Mouse (Mus musculus) heart, embryonic 10.5 days (tissue): ENCODE data around the gene Plb1. TPM values are rescaled to one million over a fixed set of nuclear protein-coding genes. Genes with fewer than 3 reads are reported as not detected.

Source experiments
- DNase-seq: peaks from one replicate; pipeline ENCODE4 v3.0.0-alpha.2; 2017; ENCODE audit warnings: low spot score
- H3K27ac ChIP-seq: fragments of 300-500 bp; sonication (generic); 2 replicates; pipeline ENCODE4 v1.5.1; 2016; ENCODE audit warnings: mild to moderate bottlenecking
- H3K27me3 ChIP-seq: fragments of 300-500 bp; sonication (generic); 2 replicates; pipeline ENCODE4 v1.6.1; 2016; ENCODE audit warnings: mild to moderate bottlenecking; ENCODE audit not compliant: poor library complexity, insufficient read depth, severe bottlenecking
- H3K36me3 ChIP-seq: fragments of 300-500 bp; sonication (generic); 2 replicates; pipeline ENCODE4 v1.6.1; 2016; ENCODE audit warnings: mild to moderate bottlenecking, moderate library complexity
- H3K4me1 ChIP-seq: fragments of 300-500 bp; sonication (generic); 2 replicates; pipeline ENCODE4 v1.6.1; 2016; ENCODE audit warnings: mild to moderate bottlenecking
- H3K4me3 ChIP-seq: fragments of 300-500 bp; sonication (generic); 2 replicates; pipeline ENCODE4 v1.5.1; 2016; ENCODE audit warnings: mild to moderate bottlenecking, moderate library complexity
- H3K9me3 ChIP-seq: fragments of 300-500 bp; sonication (generic); 2 replicates; pipeline ENCODE4 v1.6.1; 2016; ENCODE audit warnings: mild to moderate bottlenecking, moderate library complexity
- WGBS: fragments of 180-500 bp; shearing (Covaris S2); methylation state at CpG from one replicate; pipeline ENCODE4 v1.1.7; 2016; 5-methylcytosine and 5-hydroxymethylcytosine counted together
- polyA plus RNA-seq: library from polyadenylated mRNA; unstranded; fragments of >200 nt; fragmentation: Nextera tagmentation; extraction: Ambion mirVana; gene quantifications from 2 replicates; pipeline ENCODE4 v1.2.1, GENCODE M21; 2016

Plb1 gene
- polyA plus RNA-seq, 1 experiment from 2014 or later: 1.2 TPM

DNA sequence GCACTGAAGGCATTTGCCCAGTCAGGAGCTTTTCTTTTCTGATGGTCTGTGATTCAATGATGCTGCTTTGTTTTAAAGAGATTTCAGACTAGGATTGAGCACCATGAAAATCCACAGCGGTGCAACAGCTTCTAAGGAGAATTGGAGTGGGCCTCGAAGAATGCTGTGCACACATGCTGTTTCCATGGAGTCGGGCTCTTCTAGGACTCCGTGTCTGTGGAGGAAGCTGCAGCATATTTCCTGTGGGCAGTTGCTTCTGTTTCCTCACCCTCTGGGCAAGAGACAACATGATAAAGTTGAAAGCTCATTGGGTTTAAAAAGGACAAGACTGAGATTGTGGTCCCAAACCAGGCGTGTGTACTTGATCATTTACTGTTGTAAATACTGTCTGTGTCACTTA is 157.8 kb downstream of the Plb1 start:
- DNase-seq: no peak
- no peaks in the 10 kb centered on the region for H3K9me3 ChIP-seq
- 72% methylated on average over 5 of the region's 5 CpGs for WGBS
- peaks cover 32% of the 10 kb centered on the region for H3K4me1 ChIP-seq
- H3K27me3 ChIP-seq: no peaks in the 10 kb centered on the region
- no peak overlapping the region for H3K27ac ChIP-seq
- no peaks in the 10 kb centered on the region for H3K36me3 ChIP-seq
- no peak overlapping the region for H3K4me3 ChIP-seq

DNA sequence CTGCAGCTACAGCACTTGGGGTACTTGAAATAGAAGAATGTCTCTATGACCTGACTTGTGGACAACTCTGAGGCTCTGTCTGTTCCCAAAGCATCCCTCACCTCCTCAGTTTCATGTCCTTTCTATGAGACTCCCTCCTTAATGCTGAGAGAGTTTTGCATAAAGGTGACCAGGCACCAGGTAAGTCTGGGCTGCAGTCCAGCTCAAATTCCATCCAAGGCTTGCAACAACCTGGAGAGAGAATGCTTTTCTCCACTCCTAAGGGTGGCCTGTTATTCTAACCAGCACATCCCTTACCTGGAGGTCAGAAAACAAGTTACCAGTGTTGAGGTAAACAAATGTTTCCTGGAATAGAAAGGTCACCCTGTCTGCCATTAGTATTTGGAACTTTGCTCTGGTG is 159.8 kb downstream of the Plb1 start:
- H3K9me3 ChIP-seq: no peaks in the 10 kb centered on the region
- H3K4me1 ChIP-seq: peaks cover 26% of the 10 kb centered on the region
- no peaks in the 10 kb centered on the region for H3K36me3 ChIP-seq
- no peak for DNase-seq
- H3K27me3 ChIP-seq: no peaks in the 10 kb centered on the region
- H3K4me3 ChIP-seq: no peak overlapping the region
- H3K27ac ChIP-seq: no peak overlapping the region

- H3K36me3 ChIP-seq: no peaks in the 10 kb centered on the region
- DNase-seq: no peak
- no peaks in the 10 kb centered on the region for H3K27me3 ChIP-seq
- H3K9me3 ChIP-seq: no peaks in the 10 kb centered on the region
- 50% methylated on average over 3 of the region's 3 CpGs for WGBS
- no peak overlapping the region for H3K27ac ChIP-seq
- no peak overlapping the region for H3K4me3 ChIP-seq
- H3K4me1 ChIP-seq: peaks cover 37% of the 10 kb centered on the region
Measured at GRCm38 (mm10) chr5:32394586-32394985, 162.1 kb downstream of the Plb1 start.

DNA sequence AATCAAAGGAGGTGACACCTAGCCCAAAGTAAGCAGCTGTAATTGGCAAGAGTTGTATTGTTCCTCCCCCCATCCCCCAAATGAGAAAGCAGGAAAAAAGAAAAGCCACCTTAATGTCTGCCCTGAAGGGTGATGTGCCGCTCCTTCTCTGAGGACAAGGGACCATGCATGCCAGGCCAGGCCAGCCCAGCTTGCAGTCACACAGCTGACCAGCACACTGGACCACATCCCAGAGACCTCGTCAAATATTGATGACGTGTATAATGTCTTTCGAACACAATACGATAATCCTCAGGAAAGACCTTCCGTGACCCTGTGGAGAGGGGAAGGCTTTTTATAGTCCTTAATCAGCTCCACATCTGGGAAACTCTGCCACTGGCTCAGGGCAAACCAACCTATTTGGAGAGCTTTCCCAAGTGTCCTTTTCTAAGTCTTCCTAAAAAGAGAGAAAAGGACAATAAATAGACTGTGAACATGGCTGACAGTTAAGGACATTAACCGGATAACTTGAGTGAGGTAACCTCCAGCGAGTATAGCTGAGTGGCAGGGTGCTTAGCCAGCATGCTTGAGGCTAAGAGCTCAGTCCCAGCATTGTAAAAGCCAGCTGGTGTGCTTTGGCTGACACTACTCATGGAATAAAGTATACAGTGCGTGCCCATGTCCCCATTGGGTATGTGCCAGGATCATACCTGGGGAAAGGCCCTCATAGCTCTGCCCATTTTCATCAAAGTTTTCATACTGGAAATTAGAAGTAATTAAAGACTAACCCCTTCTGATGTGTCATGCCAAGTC is 162.8 kb downstream of the Plb1 start:
- WGBS: 56% methylated on average over 9 of the region's 9 CpGs
- H3K4me3 ChIP-seq: no peak overlapping the region
- H3K4me1 ChIP-seq: peaks cover 37% of the 10 kb centered on the region
- no peaks in the 10 kb centered on the region for H3K36me3 ChIP-seq
- no peaks in the 10 kb centered on the region for H3K27me3 ChIP-seq
- no peaks in the 10 kb centered on the region for H3K9me3 ChIP-seq
- H3K27ac ChIP-seq: peak overlapping the region; percentile 17; the same call in 1 of the 2 replicates
- no peak for DNase-seq

DNA sequence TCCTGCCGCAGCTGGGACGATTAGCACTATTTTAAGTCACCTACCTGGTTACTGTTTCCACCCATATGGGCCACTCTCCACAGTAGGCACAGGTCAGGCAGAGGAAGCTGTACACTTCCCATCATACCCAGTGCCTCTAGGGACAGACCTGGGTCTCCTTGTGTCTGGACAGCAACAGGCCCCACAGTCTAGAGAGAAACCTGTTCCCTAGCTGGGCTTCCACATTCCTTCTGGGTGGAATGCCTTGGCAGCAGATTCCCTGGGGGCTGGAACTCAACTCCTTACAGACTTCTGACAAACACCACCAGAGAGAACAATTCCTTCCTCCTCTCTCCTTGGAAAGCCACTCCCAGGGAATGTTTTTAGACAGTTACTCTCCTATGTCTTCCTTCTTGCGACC is 165.2 kb downstream of the Plb1 start:
- H3K36me3 ChIP-seq: no peaks in the 10 kb centered on the region
- no peaks in the 10 kb centered on the region for H3K9me3 ChIP-seq
- H3K4me3 ChIP-seq: no peak overlapping the region
- peaks cover 42% of the 10 kb centered on the region for H3K4me1 ChIP-seq
- DNase-seq: no peak
- no peaks in the 10 kb centered on the region for H3K27me3 ChIP-seq
- 57% methylated on average over 3 of the region's 3 CpGs for WGBS
- H3K27ac ChIP-seq: no peak overlapping the region

GRCm38 (mm10) chr5:32400926-32401325 is 168.4 kb downstream of the Plb1 start:
- H3K9me3 ChIP-seq: no peaks in the 10 kb centered on the region
- H3K36me3 ChIP-seq: no peaks in the 10 kb centered on the region
- H3K4me3 ChIP-seq: no peak overlapping the region
- no peaks in the 10 kb centered on the region for H3K27me3 ChIP-seq
- WGBS: 75% methylated on average over 2 of the region's 2 CpGs
- H3K4me1 ChIP-seq: peaks cover 32% of the 10 kb centered on the region
- DNase-seq: no peak
- H3K27ac ChIP-seq: no peak overlapping the region

DNA sequence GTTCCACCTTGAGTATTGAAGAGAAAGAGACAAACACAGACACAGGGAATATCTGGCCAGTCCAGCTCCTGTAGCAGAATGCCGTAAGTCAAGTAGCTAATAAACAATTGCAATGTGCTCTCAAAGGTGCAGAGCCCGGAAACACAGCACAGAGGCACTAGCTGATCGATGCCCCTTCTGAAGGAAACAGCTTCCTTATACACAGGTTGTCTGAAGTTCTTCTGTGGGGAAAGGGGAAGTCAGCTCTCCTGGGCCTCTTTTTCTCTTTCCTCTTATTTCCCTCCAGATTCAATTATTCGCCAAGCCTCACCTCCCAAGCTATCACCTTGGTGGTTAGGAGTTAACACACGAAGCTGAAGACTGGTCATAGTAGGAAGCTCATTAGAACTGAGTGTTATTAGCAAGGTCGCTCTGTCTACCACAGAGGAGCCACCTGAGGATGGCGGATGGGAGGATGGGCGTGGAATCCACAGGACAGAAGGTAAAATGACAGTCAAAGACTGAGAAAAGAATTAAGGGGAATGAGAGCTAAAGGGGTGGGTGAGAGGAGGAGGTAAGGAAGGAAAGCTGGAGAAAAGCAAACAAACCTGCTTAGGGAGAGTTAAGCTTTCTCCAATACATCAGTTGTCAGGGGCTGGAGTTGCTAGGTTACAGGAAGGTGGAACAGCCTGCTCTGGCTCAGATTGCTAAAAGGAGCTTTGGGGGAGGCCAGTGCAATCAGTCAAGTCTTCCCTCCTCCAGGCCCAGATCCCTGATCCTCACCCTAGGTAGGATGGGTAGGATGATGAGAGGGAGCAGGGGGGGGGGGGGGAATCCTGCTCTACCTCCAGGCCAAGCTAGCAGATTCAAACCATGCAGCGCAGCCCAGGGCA is 170.8 kb downstream of the Plb1 start:
- 74% methylated on average over 9 of the region's 9 CpGs for WGBS
- H3K9me3 ChIP-seq: no peaks in the 10 kb centered on the region
- H3K4me3 ChIP-seq: no peak overlapping the region
- H3K4me1 ChIP-seq: peaks cover 19% of the 10 kb centered on the region
- no peaks in the 10 kb centered on the region for H3K36me3 ChIP-seq
- H3K27ac ChIP-seq: 0 out of 2 replicates have a peak overlapping the region, but pooled peaks have one; percentile 29
- H3K27me3 ChIP-seq: no peaks in the 10 kb centered on the region
- DNase-seq: no peak

- Histone ChIP-seq H3K27ac (no peak overlapping the region), H3K36me3 (no peaks in the 10 kb centered on the region)
- WGBS: 77% methylated on average over 4 of the region's 4 CpGs
Measured at GRCm38 (mm10) chr5:32405199-32405855, 172.8 kb downstream of the Plb1 start.

GRCm38 (mm10) chr5:32408771-32409170 is 176.3 kb downstream of the Plb1 start:
- no peaks in the 10 kb centered on the region for H3K9me3 ChIP-seq
- DNase-seq: no peak
- WGBS: 65% methylated on average over 1 of the region's 1 CpGs
- H3K4me3 ChIP-seq: no peak overlapping the region
- H3K27ac ChIP-seq: peak overlapping the region; percentile 8; the same call in 1 of the 2 replicates
- no peaks in the 10 kb centered on the region for H3K27me3 ChIP-seq
- H3K36me3 ChIP-seq: no peaks in the 10 kb centered on the region
- H3K4me1 ChIP-seq: peaks cover 32% of the 10 kb centered on the region

More at GRCm38 (mm10) chr5:32405199-32405855, 172.8 kb downstream of the Plb1 start:
- Histone ChIP-seq H3K9me3 (no peaks in the 10 kb centered on the region), H3K27me3 (no peaks in the 10 kb centered on the region), H3K4me1 (peaks cover 25% of the 10 kb centered on the region), H3K4me3 (no peak overlapping the region)
- no peak for DNase-seq

DNA sequence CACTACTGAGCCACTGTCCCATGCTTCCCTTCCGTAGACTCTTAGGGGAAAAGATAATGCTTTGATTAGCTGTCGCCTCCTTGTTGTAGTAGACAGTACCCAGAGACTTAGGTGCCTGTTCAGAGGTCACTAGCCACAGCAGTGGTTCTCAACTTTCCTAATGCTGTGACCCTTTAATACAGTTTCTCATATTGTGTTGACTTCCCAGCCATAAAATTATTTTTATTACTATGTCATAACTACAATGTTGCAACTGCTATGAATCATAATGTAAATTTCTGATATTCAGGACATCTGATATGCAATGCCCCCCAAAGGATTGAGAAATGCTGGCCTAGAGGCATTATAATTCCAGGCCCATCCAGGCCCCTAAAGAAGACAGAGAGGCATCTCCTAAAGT is 177.2 kb downstream of the Plb1 start:
- H3K27me3 ChIP-seq: no peaks in the 10 kb centered on the region
- WGBS: 21% methylated on average over 2 of the region's 2 CpGs
- no peaks in the 10 kb centered on the region for H3K36me3 ChIP-seq
- peak overlapping the region; percentile 42; the same call in 1 of the 2 replicates for H3K27ac ChIP-seq
- H3K4me3 ChIP-seq: no peak overlapping the region
- DNase-seq: no peak
- H3K9me3 ChIP-seq: no peaks in the 10 kb centered on the region
- peaks cover 35% of the 10 kb centered on the region for H3K4me1 ChIP-seq

DNA sequence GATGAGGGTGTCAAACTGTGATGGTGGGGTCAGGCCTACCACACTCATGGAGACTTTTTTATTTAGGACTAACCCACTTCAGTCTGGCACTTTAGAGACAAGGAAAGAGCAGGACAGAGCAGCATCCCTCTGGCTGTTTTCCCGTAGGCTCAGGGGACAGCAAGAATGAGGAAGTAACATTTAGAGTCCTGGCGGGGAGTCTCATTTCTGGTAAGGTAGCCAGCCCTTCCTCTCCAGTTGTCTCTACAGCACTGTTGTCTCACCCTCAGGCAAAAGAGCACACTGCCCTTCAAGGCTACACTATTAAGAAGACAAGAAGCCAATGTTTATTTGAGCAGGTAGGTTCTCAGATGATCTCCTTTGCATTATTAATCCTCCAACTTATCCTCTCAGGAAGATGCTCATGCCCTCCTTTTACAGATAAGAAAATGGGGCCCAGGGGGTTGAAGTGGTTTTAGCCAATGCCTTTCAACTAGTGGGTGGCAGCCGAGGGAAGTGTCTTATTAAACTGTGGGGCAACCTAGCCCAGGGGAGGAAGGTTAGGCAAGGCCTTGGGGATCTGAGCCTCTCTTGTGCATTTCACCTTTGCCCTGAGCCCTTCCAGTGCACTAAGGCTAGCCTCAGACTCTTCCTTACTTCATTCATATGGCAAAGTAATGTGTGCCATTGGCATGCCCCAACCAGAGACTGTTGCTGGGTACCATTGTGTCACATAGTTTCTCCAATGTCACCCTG is 178.6 kb downstream of the Plb1 start:
- Histone ChIP-seq H3K4me1 (peaks cover 45% of the 10 kb centered on the region), H3K36me3 (no peaks in the 10 kb centered on the region), H3K4me3 (no peak overlapping the region), H3K27me3 (no peaks in the 10 kb centered on the region), H3K9me3 (no peaks in the 10 kb centered on the region), H3K27ac (no peak overlapping the region)
- DNase-seq: no peak
- WGBS: 55% methylated on average over 3 of the region's 3 CpGs

DNA sequence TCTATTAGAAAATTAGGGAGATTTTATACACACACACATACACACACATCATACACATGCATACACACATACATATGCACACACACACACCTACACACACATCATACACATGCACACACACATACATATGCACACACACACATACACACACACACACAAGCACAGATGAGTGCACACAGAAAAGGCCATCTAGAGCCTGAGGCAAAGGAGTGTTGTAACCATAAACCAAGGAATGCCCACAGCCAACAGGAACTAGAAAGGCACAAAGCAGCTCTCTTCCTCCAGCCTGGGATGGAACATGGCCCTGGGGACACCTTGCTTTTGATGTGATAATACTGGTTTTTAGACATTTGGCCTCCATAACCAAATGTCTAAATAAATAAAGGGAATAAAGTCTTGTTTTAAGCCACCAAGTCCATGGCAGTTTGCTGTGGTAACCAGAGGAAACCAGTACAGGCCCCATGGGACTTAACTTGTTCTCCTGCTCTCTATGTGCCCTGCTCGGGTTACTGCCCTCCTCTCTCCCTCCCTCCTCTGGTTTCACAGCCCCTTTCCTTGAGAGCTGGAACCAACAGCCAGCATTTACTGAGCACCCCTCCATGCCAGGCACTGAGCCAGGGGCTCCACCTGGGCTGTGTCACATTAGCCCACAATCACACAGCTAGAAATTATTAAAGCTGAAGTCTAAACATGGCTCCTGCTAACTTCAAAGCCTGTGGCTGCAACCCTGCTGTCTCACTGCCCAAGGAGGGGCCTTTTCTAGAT is 179.9 kb downstream of the Plb1 start:
- Histone ChIP-seq H3K27me3 (no peaks in the 10 kb centered on the region), H3K9me3 (no peaks in the 10 kb centered on the region), H3K27ac (peak overlapping the region; percentile 75), H3K4me1 (peaks cover 58% of the 10 kb centered on the region), H3K4me3 (no peak overlapping the region), H3K36me3 (no peaks in the 10 kb centered on the region)
- DNase-seq: no peak
- 31% methylated on average over 1 of the region's 1 CpGs for WGBS
